Mouse (Mus musculus) central nervous system, embryonic 18 days (tissue): Measurements from ENCODE around the gene Cops8. TPM values are rescaled to one million over a fixed set of nuclear protein-coding genes. Genes with fewer than 3 reads are reported as not detected.

Experiments used
- polyA plus RNA-seq: library from polyadenylated mRNA; depleted of rRNA; stranded (reverse); fragments of >200 nt; gene quantifications from 2 replicates; pipeline ENCODE4 v1.2.3, GENCODE M21; 2012; rRNA removed

The Cops8 gene
- 124 and 128 TPM in 2 replicates for polyA plus RNA-seq

DNA sequence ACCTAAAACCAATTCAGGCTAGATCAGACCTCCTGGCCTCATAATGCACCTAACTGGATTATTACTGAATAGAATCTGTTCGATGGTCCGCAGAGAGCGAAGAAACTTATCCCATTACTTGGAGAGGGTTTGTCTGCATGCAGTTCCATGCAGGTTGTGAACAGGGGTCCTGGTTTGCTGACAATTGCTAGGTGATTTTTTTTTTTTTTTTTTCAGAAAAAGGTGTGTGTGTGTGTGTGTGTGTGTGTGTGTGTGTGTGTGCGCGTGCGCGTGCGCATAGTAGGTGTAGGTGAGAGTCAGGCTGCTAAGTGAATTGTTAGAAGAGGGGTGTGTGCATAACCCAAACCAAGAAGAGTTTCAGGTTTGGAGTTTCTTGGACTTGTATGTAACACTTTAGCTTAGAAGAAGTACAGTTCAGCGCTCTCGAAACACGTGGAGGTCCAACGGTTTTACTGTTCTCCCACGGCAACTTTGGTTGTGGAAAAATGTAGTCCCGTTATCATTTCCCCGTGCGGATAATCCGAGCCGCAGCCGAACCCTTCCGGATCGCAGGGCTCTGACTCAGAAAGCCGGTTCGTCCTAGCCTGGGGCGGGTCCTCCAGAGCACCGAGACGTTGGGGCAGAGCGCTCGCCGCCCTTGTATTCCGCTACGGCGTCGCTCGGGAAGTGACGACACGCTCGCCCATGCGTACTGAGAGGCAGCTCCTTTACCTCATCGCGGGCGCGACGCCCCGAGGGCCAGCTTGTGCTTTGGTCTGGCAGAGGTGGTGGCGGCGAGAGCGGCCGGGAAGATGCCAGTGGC is at the start of gene Cops8:
Cops8 (plus strand) TSS at position 223 of the 802 bp plus-strand sequence.

Other genes with a start within 250 kb of the Cops8 start
- gene Col6a3, start 241.0 kb downstream of the Cops8 start, polyA plus RNA-seq, result 15.2 and 30.2 TPM in 2 replicates